Mouse (Mus musculus): ENCODE results near the gene Pbxip1.

The Pbxip1 gene

DNA sequence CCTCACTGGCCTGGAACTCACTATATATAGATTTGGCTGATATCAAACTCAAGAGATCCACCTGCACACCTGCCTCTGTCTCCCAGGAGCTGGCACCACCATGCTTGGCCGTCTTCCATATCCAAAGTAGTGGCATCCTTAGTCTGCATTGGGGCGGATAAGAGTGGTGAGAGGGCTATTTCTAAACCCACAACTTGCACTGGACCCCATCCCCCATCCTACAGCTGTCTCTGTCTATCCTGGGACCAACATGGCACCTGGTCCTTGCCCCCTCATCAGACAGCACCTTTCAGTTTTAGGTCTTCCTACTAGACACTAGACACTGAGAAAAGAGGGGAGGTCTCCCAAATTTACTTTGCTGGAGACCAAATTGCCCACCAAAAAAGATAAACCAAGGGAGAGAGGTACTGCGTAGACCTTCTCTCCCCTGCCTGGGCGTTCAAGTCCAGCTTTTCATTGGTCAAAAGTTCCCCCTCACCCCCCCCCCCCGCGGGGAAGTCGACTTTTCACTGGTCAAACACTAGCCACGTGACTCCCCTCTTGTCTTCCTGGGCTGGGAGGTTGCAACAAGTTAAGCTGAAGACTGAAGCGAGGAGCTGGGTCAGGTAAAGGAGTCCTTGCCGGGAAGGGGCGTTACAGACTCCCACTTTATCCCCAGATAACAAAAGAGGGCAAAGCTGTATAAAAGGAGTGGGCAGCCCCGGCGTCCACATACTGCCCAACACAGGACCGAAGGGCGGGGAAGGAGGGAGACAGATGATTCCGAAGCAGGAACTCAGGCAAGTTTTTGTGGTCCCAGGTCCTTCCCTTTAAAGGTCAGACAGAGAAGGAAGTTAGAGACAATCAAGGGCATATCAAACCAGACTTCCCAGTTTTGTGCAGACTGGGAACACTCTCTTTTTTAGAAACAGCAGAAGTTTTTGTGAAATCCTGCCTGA is at the start of gene Pbxip1:
TSS of gene Pbxip1 (plus strand) at position 531 of the 938 bp plus-strand sequence.
- no peak for DNase-seq

GRCm38 (mm10) chr3:89387632-89388031 is 48.9 kb upstream of the Pbxip1 start:
- no peak for DNase-seq

- DNase-seq, result no peak
Measured at GRCm38 (mm10) chr3:89388134-89388881, 48.2 kb upstream of the Pbxip1 start.

DNA sequence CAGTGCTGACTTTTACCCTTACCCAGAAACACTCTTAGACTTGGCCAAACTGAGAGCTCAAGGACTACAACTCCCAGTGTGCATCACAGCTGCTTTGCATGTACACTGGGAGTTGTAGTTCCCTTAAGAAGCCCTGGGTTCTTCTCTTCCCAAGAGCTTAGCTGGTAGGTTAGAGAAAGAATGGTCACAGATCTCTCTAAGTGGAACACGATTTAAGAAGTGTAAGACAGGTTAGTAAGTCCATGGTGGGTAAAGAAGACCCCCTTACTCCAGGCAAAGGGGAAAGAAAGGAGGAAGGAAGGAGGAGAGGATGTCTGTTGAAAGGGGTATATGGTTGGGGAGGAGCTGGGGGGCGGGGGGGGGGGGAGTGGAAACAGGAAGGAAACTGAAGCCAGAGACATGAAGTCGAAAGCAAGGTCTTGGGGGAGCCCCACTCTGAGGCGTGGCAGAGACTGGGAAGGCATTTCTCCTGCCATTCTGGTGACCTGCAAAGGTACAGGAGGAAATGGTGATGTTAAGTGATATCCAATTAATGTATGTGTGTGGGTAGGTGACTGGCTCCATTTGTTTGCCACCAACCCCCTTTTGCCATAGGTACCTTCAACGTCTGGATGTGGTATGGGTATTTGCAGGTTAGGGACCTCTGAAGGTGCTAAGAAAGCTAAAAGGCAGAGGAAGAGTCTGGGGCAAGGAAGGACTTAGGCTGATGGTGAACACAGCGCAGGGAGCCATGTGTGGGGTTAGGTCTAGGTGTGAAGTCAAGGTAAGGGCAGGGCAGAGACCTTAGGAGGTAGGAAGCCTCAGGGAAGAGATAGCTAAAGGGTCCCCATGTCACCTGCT is 47.4 kb upstream of the Pbxip1 start:
- DNase-seq, result no peak

DNA sequence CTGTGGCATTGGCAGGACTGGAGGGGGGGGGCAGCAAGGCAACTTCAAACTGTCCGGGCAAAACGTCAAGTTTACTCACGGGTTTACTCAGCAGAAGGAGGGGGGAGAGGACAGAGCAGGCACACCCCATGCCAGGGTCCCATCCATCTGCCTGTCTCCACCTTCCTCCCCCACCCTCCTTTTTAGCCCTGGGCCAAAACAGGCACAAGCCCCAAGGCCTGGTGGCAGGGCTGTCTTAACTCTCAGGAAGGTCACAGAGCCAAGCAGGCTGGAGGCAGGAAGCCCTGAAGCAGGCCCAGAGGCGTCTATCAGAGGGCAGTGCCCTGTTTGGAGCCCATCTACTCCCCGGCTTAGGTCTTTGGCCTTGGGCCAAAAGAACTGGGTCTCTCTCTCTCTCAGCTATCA is 46.4 kb upstream of the Pbxip1 start:
- no peak for DNase-seq

GRCm38 (mm10) chr3:89390699-89391662 is 45.5 kb upstream of the Pbxip1 start:
- no peak for DNase-seq

DNA sequence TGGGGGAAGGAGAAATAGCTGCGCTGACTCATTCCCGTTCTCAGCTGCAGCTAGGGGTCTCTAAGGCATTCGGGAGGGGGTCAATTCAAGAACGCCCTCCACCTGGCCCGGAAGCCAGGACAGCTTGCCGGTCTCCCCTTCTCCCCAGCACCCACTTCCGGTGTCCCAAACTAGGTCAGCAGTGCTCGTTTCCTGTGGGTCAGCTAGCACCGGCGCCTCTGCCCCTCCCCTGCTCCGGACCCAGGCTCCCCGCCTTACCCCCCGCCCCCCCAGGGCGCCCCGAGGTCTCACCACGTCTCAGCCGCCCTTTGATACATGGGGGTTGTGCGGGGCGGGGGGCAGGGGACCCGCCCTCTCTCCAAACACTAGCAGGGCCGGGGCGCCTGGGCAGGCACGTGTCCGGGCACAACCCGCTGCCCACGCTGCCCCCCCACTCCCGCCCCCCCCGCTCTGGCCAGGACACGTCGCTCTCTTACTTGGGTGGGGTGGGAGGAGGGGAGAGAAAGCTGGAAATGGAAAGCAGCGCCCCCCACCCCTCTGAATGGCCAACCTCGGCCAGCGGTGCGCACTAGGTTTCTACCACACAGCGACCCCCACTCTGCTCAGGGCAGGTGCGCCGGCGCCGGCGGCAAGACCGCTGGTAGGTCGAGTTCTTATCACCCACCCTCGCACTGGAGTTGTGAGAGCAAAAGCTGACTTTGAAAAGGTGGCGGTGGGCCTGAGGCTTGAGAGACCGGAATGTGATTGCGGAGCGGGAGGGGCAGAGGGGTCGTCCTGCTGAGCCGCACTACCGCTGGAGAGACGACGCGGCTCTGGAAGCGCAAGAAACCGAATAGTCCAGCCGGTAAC is 44.6 kb upstream of the Pbxip1 start:
- DNase-seq, result no peak

GRCm38 (mm10) chr3:89392871-89393311 is 43.6 kb upstream of the Pbxip1 start:
- no peak for DNase-seq

DNA sequence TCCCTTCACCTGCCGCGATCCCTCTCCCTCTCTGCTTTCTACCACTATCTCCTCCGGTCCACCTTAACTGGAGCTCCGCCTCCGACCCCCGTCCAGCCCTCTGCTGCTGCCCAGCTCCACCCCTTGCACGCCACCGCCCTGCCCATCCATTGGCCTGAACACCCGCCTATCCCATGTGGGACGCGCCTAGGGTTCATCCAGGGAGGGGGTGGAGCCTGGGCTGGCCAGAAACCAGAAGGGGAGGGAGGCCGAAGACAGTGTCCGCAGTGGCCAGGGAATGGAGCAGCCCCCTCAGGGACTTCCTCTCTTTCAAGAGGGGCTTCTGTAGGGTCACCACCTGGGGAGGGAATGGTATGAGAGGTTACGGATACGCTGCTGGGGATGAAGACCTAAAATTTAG is 42.9 kb upstream of the Pbxip1 start:
- peak; percentile 95 for DNase-seq

- peak; percentile 60 for DNase-seq
Measured at GRCm38 (mm10) chr3:89394006-89394893, 42.3 kb upstream of the Pbxip1 start, which contains the start of gene Zbtb7b. TSS of gene Zbtb7b (minus strand) at chr3:89394776.

DNA sequence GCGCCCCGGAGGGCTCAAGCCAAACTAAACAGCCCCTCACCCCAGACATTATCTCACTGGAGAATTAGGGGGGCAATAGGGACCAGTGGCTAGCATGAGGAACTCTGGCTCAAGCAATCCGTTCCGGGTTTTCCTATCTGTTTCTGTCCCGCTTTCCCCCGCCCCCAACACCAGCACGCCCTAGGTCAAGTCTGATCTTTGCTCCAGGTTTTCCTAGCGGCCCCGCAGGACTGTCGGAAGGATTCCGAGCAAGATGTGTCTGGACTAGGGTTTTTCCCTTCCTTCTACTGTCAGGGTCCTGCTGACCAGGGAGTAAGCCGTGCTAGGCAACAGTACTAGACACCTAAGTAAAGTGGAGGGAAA is 41.6 kb upstream of the Pbxip1 start:
- peak; percentile 63 for DNase-seq

DNA sequence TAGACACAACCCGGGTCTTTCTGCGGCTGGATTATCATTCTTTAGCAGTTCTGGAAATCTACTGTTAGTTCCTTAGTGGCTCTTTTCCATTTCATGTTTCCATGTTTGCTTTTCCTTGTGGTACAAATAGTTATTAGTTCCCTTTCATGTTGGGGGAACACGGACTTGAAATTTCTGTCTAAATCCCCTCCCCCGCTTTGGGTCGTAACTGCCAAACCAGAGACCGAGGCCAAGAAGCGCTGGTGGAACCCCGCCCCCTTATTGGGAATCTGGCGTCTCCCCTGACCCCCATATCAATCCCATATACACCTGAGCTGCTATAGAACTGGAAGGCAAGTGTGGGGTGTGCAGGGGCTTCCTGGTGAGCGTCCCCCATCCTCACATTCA is 41.1 kb upstream of the Pbxip1 start:
- no peak for DNase-seq

- peak; percentile 54 for DNase-seq
Measured at GRCm38 (mm10) chr3:89395806-89396653, 40.5 kb upstream of the Pbxip1 start.

- no peak for DNase-seq
Measured at GRCm38 (mm10) chr3:89396654-89397005, 39.9 kb upstream of the Pbxip1 start.

- DNase-seq, result no peak
Measured at GRCm38 (mm10) chr3:89401329-89401728, 35.2 kb upstream of the Pbxip1 start.

GRCm38 (mm10) chr3:89402693-89403092 is 33.8 kb upstream of the Pbxip1 start, which contains the start of gene Lenep:
TSS of gene Lenep (minus strand) at chr3:89402793.
- DNase-seq, result no peak

DNA sequence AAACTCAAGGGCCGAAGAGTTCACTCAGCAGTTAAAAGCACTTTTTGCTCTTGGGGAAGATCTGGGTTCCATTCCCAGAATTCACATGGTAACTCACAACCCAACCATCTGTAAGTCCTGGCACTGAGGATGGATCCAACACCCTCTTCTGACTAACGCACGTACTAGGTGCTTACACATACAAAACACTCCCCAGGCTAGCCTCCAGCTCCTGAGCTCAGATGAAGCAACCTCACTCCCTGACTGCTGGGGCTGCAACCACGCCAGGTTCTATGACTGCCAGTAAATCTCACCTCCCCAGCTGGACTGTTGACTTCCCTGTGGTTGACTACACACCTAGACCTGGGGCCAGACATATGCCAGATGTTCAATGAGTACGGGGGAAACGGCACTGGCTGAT is 29.6 kb upstream of the Pbxip1 start:
- no peak for DNase-seq

GRCm38 (mm10) chr3:89408448-89408847 is 28.1 kb upstream of the Pbxip1 start:
- DNase-seq, result no peak

GRCm38 (mm10) chr3:89409701-89410100 is 26.8 kb upstream of the Pbxip1 start:
- DNase-seq, result no peak
